Mouse (Mus musculus) lung, embryonic 15.5 days (tissue): ENCODE results near the gene 1500009C09Rik. TPM values are rescaled to one million over a fixed set of nuclear protein-coding genes. Genes with fewer than 3 reads are reported as not detected.

Experiments
- ATAC-seq: fragments of 200-750 bp; cut with Nextera tagmentation; 2 replicates; pipeline ENCODE4 v1.8.0; 2017; ENCODE audit warnings: moderate number of reproducible peaks, borderline replicate concordance; ENCODE audit not compliant: low FRiP score, low TSS enrichment; ENCODE audit errors: extremely low read depth
- H3K27ac ChIP-seq: fragments of 300-500 bp; sonication (generic); 2 replicates; pipeline ENCODE4 v1.5.1; 2015; ENCODE audit warnings: moderate library complexity, mild to moderate bottlenecking, inconsistent platforms
- H3K27me3 ChIP-seq: fragments of 300-500 bp; sonication (generic); 2 replicates; pipeline ENCODE4 v1.6.1; 2015; ENCODE audit warnings: inconsistent platforms
- H3K36me3 ChIP-seq: fragments of 300-500 bp; sonication (generic); 2 replicates; pipeline ENCODE4 v1.6.1; 2015; ENCODE audit warnings: inconsistent platforms
- H3K4me1 ChIP-seq: fragments of 300-500 bp; sonication (generic); 2 replicates; pipeline ENCODE4 v1.6.1; 2015; ENCODE audit warnings: inconsistent platforms
- H3K4me2 ChIP-seq: fragments of 300-500 bp; sonication (generic); 2 replicates; pipeline ENCODE4 v1.6.1; 2015; ENCODE audit warnings: inconsistent platforms, mild to moderate bottlenecking, moderate library complexity
- H3K4me3 ChIP-seq: fragments of 300-500 bp; sonication (generic); 2 replicates; pipeline ENCODE4 v1.5.1; 2015; ENCODE audit warnings: mild to moderate bottlenecking, inconsistent platforms
- H3K9ac ChIP-seq: fragments of 300-500 bp; sonication (generic); 2 replicates; pipeline ENCODE4 v1.6.1; 2015; ENCODE audit warnings: inconsistent platforms
- H3K9me3 ChIP-seq: fragments of 300-500 bp; sonication (generic); 2 replicates; pipeline ENCODE4 v1.6.1; 2016; ENCODE audit warnings: inconsistent platforms
- WGBS: fragments of 180-500 bp; shearing (Covaris S2); methylation state at CpG from one replicate; pipeline ENCODE4 v1.1.7; 2015; 5-methylcytosine and 5-hydroxymethylcytosine counted together
- polyA plus RNA-seq: library from polyadenylated mRNA; unstranded; fragments of >200 nt; fragmentation: Nextera tagmentation; extraction: Ambion mirVana; gene quantifications from 2 replicates; pipeline ENCODE4 v1.2.1, GENCODE M21; 2015

1500009C09Rik gene
- polyA plus RNA-seq, 1 experiment from 2014 or later, result not detected

GRCm38 (mm10) chr15:82211911-82212751 lies 40.1 kb upstream of the 1500009C09Rik start:
- H3K4me3 ChIP-seq, result peak overlapping the region; percentile 44
- peak overlapping the region; percentile 85 for H3K4me2 ChIP-seq
- H3K9ac ChIP-seq, result peak overlapping the region; percentile 29; the same call in 1 of the 2 replicates
- WGBS, result under 1% methylated on average over 107 of the region's 112 CpGs
- no peak overlapping the region for H3K27ac ChIP-seq
- H3K4me1 ChIP-seq, result peaks cover 23% of the 10 kb centered on the region
- H3K9me3 ChIP-seq, result no peaks in the 10 kb centered on the region
- H3K27me3 ChIP-seq, result peaks cover 97% of the 10 kb centered on the region
- peak; percentile 52; the same call in 1 of the 2 replicates for ATAC-seq
- no peaks in the 10 kb centered on the region for H3K36me3 ChIP-seq

- ATAC-seq, result no peak
- no peak within 1 kb of the TSS for H3K27ac ChIP-seq
- H3K9ac ChIP-seq, result peak within 1 kb of the TSS; percentile 29; the same call in 1 of the 2 replicates
- H3K27me3 ChIP-seq, result peaks cover 94% of the 10 kb centered on the region
- H3K4me3 ChIP-seq, result peak within 1 kb of the TSS; percentile 44
- peaks cover 21% of the 10 kb centered on the region for H3K4me1 ChIP-seq
- peak within 1 kb of the TSS; percentile 85 for H3K4me2 ChIP-seq
- no peaks in the 10 kb centered on the region for H3K9me3 ChIP-seq
- WGBS, result 0% methylated on average over 11 of the region's 34 CpGs
- H3K36me3 ChIP-seq, result no peaks in the 10 kb centered on the region
Measured at GRCm38 (mm10) chr15:82212752-82213063, 39.5 kb upstream of the 1500009C09Rik start, which contains the start of gene Shisa8. Gene Shisa8 (minus strand): TSS chr15:82212815.

- Histone ChIP-seq H3K4me1 (peaks cover 21% of the 10 kb centered on the region), H3K27me3 (peaks cover 89% of the 10 kb centered on the region), H3K36me3 (no peaks in the 10 kb centered on the region), H3K9ac (no peak overlapping the region), H3K4me2 (peak overlapping the region; percentile 85; the same call in 1 of the 2 replicates), H3K27ac (no peak overlapping the region), H3K4me3 (peak overlapping the region; percentile 44; the same call in 1 of the 2 replicates), H3K9me3 (no peaks in the 10 kb centered on the region)
- 9% methylated on average over 4 of the region's 4 CpGs for WGBS
- ATAC-seq, result no peak
Measured at GRCm38 (mm10) chr15:82213222-82213621, 39.0 kb upstream of the 1500009C09Rik start.

- H3K4me2 ChIP-seq, result no peak overlapping the region
- H3K4me1 ChIP-seq, result peaks cover 21% of the 10 kb centered on the region
- no peak for ATAC-seq
- no peaks in the 10 kb centered on the region for H3K36me3 ChIP-seq
- H3K9ac ChIP-seq, result no peak overlapping the region
- no peak overlapping the region for H3K4me3 ChIP-seq
- peaks cover 77% of the 10 kb centered on the region for H3K27me3 ChIP-seq
- H3K9me3 ChIP-seq, result no peaks in the 10 kb centered on the region
- no peak overlapping the region for H3K27ac ChIP-seq
- 31% methylated on average over 11 of the region's 11 CpGs for whole genome bisulfite sequencing
Measured at GRCm38 (mm10) chr15:82215332-82216046, 36.7 kb upstream of the 1500009C09Rik start.

GRCm38 (mm10) chr15:82216142-82216827 lies 35.9 kb upstream of the 1500009C09Rik start:
- WGBS, result 44% methylated on average over 20 of the region's 20 CpGs
- Histone ChIP-seq H3K4me2 (no peak overlapping the region), H3K36me3 (no peaks in the 10 kb centered on the region), H3K9ac (no peak overlapping the region), H3K9me3 (no peaks in the 10 kb centered on the region), H3K4me3 (no peak overlapping the region), H3K27me3 (peaks cover 69% of the 10 kb centered on the region), H3K27ac (no peak overlapping the region), H3K4me1 (peaks cover 21% of the 10 kb centered on the region)
- no peak for ATAC-seq

- Histone ChIP-seq H3K9ac (no peak overlapping the region), H3K9me3 (no peaks in the 10 kb centered on the region), H3K4me1 (peaks cover 14% of the 10 kb centered on the region), H3K4me3 (no peak overlapping the region), H3K4me2 (no peak overlapping the region), H3K27ac (no peak overlapping the region), H3K36me3 (no peaks in the 10 kb centered on the region), H3K27me3 (peaks cover 62% of the 10 kb centered on the region)
- ATAC-seq, result no peak
- 24% methylated on average over 7 of the region's 7 CpGs for WGBS
Measured at GRCm38 (mm10) chr15:82217039-82217438, 35.2 kb upstream of the 1500009C09Rik start.

- Histone ChIP-seq H3K9me3 (no peaks in the 10 kb centered on the region), H3K27me3 (peaks cover 55% of the 10 kb centered on the region), H3K4me1 (0 out of 2 replicates have a peak, but pooled peaks cover 6% of the 10 kb centered on the region), H3K36me3 (no peaks in the 10 kb centered on the region), H3K27ac (no peak overlapping the region), H3K4me3 (no peak overlapping the region), H3K4me2 (no peak overlapping the region), H3K9ac (no peak overlapping the region)
- no peak for ATAC-seq
- WGBS, result 29% methylated on average over 9 of the region's 9 CpGs
Measured at GRCm38 (mm10) chr15:82217980-82218379, 34.2 kb upstream of the 1500009C09Rik start.

GRCm38 (mm10) chr15:82218778-82219666 lies 33.2 kb upstream of the 1500009C09Rik start:
- no peaks in the 10 kb centered on the region for H3K9me3 ChIP-seq
- no peak for ATAC-seq
- peaks cover 10% of the 10 kb centered on the region for H3K4me1 ChIP-seq
- no peak overlapping the region for H3K4me3 ChIP-seq
- H3K27ac ChIP-seq, result no peak overlapping the region
- 71% methylated on average over 26 of the region's 26 CpGs for WGBS
- H3K27me3 ChIP-seq, result peaks cover 54% of the 10 kb centered on the region
- no peak overlapping the region for H3K9ac ChIP-seq
- no peak overlapping the region for H3K4me2 ChIP-seq
- no peaks in the 10 kb centered on the region for H3K36me3 ChIP-seq

GRCm38 (mm10) chr15:82220003-82220675 lies 32.1 kb upstream of the 1500009C09Rik start:
- no peak overlapping the region for H3K27ac ChIP-seq
- no peak for ATAC-seq
- H3K4me3 ChIP-seq, result no peak overlapping the region
- H3K36me3 ChIP-seq, result no peaks in the 10 kb centered on the region
- no peaks in the 10 kb centered on the region for H3K9me3 ChIP-seq
- no peak overlapping the region for H3K9ac ChIP-seq
- WGBS, result 75% methylated on average over 11 of the region's 12 CpGs
- H3K4me1 ChIP-seq, result peaks cover 17% of the 10 kb centered on the region
- no peak overlapping the region for H3K4me2 ChIP-seq
- peaks cover 57% of the 10 kb centered on the region for H3K27me3 ChIP-seq

- 65% methylated on average over 14 of the region's 14 CpGs for WGBS
- no peak overlapping the region for H3K9ac ChIP-seq
- H3K4me3 ChIP-seq, result no peak overlapping the region
- H3K27me3 ChIP-seq, result peaks cover 51% of the 10 kb centered on the region
- H3K4me2 ChIP-seq, result no peak overlapping the region
- peaks cover 12% of the 10 kb centered on the region for H3K4me1 ChIP-seq
- H3K36me3 ChIP-seq, result no peaks in the 10 kb centered on the region
- H3K9me3 ChIP-seq, result no peaks in the 10 kb centered on the region
- no peak overlapping the region for H3K27ac ChIP-seq
- ATAC-seq, result no peak
Measured at GRCm38 (mm10) chr15:82221104-82221860, 30.9 kb upstream of the 1500009C09Rik start.
